Mouse (Mus musculus) embryonic facial prominence, embryonic 14.5 days (tissue): ENCODE results near the gene Gnai2. TPM values are rescaled to one million over a fixed set of nuclear protein-coding genes. Genes with fewer than 3 reads are reported as not detected.
"Not testable (repeated sequence)": the region's sequence is repeated elsewhere in the genome, so short reads cannot be mapped to it uniquely, and the experiment has no call there.

Source experiments
- ATAC-seq: fragments of 200-750 bp; cut with Nextera tagmentation; 2 replicates; pipeline ENCODE4 v1.8.0; 2017; ENCODE audit warnings: low read depth, moderate number of reproducible peaks, moderate TSS enrichment
- DNase-seq: peaks from one replicate; pipeline ENCODE4 v3.0.0-alpha.2; 2015; ENCODE audit warnings: low spot score
- H3K27ac ChIP-seq: fragments of 300-500 bp; sonication (generic); replicated peaks from 2 replicates; pipeline ENCODE4 v1.5.1; 2014; ENCODE audit warnings: low read depth, mild to moderate bottlenecking, low read length, moderate library complexity
- H3K27me3 ChIP-seq: fragments of 300-500 bp; sonication (generic); replicated peaks from 2 replicates; pipeline ENCODE4 v1.6.1; 2014; ENCODE audit warnings: low read length; ENCODE audit not compliant: control insufficient read depth, insufficient read depth
- H3K36me3 ChIP-seq: fragments of 300-500 bp; sonication (generic); 2 replicates; pipeline ENCODE4 v1.6.1; 2014; ENCODE audit warnings: low read length, mixed read lengths; ENCODE audit not compliant: control insufficient read depth, insufficient read depth
- H3K4me1 ChIP-seq: fragments of 300-500 bp; sonication (generic); 2 replicates; pipeline ENCODE4 v1.6.1; 2014; ENCODE audit warnings: antibody characterized with exemption, low read length; ENCODE audit not compliant: control insufficient read depth, insufficient read depth
- H3K4me2 ChIP-seq: fragments of 300-500 bp; sonication (generic); 2 replicates; pipeline ENCODE4 v1.6.1; 2014; ENCODE audit warnings: low read depth, mild to moderate bottlenecking, low read length, moderate library complexity, mixed read lengths
- H3K4me3 ChIP-seq: fragments of 300-500 bp; sonication (generic); 2 replicates; pipeline ENCODE4 v1.5.1; 2014; ENCODE audit warnings: low read depth, mild to moderate bottlenecking, low read length
- H3K9ac ChIP-seq: fragments of 300-500 bp; sonication (generic); 2 replicates; pipeline ENCODE4 v1.6.1; 2014; ENCODE audit warnings: low read depth, mild to moderate bottlenecking, low read length, moderate library complexity, mixed read lengths
- H3K9me3 ChIP-seq: fragments of 300-500 bp; sonication (generic); 2 replicates; pipeline ENCODE4 v1.6.1; 2016; ENCODE audit warnings: low read length; ENCODE audit not compliant: control insufficient read depth
- WGBS: fragments of 180-500 bp; shearing (Covaris S2); extraction: QIAGEN DNeasy Blood & Tissue Kit; methylation state at CpG from one replicate; pipeline ENCODE4 v1.1.7; 2014; 5-methylcytosine and 5-hydroxymethylcytosine counted together
- polyA plus RNA-seq: library from polyadenylated mRNA; unstranded; fragments of >200 nt; fragmentation: Nextera tagmentation; extraction: Ambion mirVana; gene quantifications from 2 replicates; pipeline ENCODE4 v1.2.1, GENCODE M21; 2014

Gene Gnai2
- polyA plus RNA-seq, 1 experiment from 2014 or later: 380 TPM

DNA sequence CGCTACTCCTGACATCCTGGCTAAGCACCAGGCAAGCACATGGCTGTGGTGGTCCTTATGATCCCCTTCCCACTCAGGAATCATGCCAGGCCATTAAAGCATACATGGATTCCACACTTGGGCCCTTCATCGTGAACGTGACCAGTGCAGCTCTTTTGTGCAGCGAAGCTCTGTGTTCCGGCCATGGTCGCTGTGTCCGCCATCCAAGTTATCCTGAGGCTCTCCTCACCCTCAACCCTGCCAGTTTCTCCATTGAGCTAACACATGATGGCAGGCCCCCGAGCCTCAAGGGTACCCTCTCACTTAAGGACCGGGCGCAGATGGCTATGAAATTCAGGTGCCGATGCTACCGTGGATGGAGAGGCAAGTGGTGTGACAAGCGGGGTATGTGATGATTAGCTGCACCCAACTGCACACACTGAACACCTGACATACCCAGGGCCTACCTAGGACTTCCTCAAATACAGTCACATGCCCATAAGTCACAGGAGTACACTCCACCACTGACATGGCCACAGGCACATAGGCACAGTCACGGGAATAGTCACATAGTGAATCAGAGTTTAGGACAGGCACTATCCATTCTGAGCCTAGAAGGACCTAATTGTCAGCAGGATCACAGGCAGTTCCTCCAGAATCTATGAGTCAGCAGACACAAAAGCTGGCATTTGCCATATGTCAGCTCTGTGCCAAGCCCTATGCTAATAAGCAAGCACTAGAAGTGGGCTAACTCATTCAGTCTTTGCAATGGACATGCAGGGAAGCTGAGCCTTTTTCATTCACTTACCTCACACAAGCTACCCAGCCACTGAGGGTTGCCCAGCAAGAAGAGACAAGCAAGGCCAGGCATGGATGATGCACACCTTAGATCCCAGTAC, 55.9 kb downstream of the Gnai2 start:
- ATAC-seq: no peak
- H3K4me3 ChIP-seq: no peak overlapping the region
- H3K9ac ChIP-seq: no peak overlapping the region
- peak overlapping the region; percentile 92; the same call in 1 of the 2 replicates for H3K27ac ChIP-seq
- H3K4me2 ChIP-seq: 0 out of 2 replicates have a peak overlapping the region, but pooled peaks have one; percentile 68
- peaks cover 11% of the 10 kb centered on the region for H3K4me1 ChIP-seq
- no peaks in the 10 kb centered on the region for H3K27me3 ChIP-seq
- peaks cover 17% of the 10 kb centered on the region for H3K36me3 ChIP-seq
- DNase-seq: no peak
- H3K9me3 ChIP-seq: no peaks in the 10 kb centered on the region
- WGBS: 89% methylated on average over 14 of the region's 14 CpGs

- H3K4me3 ChIP-seq: no peak within 1 kb of the TSS
- H3K9me3 ChIP-seq: no peaks in the 10 kb centered on the region
- no peak within 1 kb of the TSS for H3K9ac ChIP-seq
- peaks cover 11% of the 10 kb centered on the region for H3K4me1 ChIP-seq
- peak within 1 kb of the TSS; percentile 68; the same call in 1 of the 2 replicates for H3K4me2 ChIP-seq
- H3K27me3 ChIP-seq: no peaks in the 10 kb centered on the region
- 79% methylated on average over 3 of the region's 3 CpGs for WGBS
- ATAC-seq: no peak
- no peak for DNase-seq
- peaks cover 22% of the 10 kb centered on the region for H3K36me3 ChIP-seq
- H3K27ac ChIP-seq: peak within 1 kb of the TSS; percentile 92; the same call in 1 of the 2 replicates
Measured at GRCm38 (mm10) chr9:107578587-107578986, 56.6 kb downstream of the Gnai2 start, which contains the start of gene Naa80. Naa80 (plus strand) TSS chr9:107578887.

- H3K36me3 ChIP-seq: peaks cover 22% of the 10 kb centered on the region
- no peaks in the 10 kb centered on the region for H3K9me3 ChIP-seq
- peaks cover 11% of the 10 kb centered on the region for H3K4me1 ChIP-seq
- DNase-seq (no peak), ATAC-seq (no peak)
- H3K4me2 ChIP-seq: peak overlapping the region; percentile 63; the same call in 1 of the 2 replicates
- 88% methylated on average over 10 of the region's 10 CpGs for WGBS
- no peak overlapping the region for H3K4me3 ChIP-seq
- H3K27ac ChIP-seq: no peak overlapping the region
- no peaks in the 10 kb centered on the region for H3K27me3 ChIP-seq
- H3K9ac ChIP-seq: no peak overlapping the region
Measured at GRCm38 (mm10) chr9:107577871-107578270, 57.3 kb downstream of the Gnai2 start.

GRCm38 (mm10) chr9:107576357-107577107, 58.6 kb downstream of the Gnai2 start, which contains the start of gene Hyal1:
Hyal1 (plus strand) TSS chr9:107576927.
- peak within 1 kb of the TSS; percentile 82 for H3K27ac ChIP-seq
- ATAC-seq (peak; percentile 75), DNase-seq (peak; percentile 92)
- H3K27me3 ChIP-seq: no peaks in the 10 kb centered on the region
- H3K4me3 ChIP-seq: peak within 1 kb of the TSS; percentile 43
- 21% methylated on average over 13 of the region's 16 CpGs for WGBS
- H3K4me2 ChIP-seq: peak within 1 kb of the TSS; percentile 63
- peak within 1 kb of the TSS; percentile 67 for H3K9ac ChIP-seq
- peaks cover 11% of the 10 kb centered on the region for H3K4me1 ChIP-seq
- H3K9me3 ChIP-seq: no peaks in the 10 kb centered on the region
- peaks cover 33% of the 10 kb centered on the region for H3K36me3 ChIP-seq

DNA sequence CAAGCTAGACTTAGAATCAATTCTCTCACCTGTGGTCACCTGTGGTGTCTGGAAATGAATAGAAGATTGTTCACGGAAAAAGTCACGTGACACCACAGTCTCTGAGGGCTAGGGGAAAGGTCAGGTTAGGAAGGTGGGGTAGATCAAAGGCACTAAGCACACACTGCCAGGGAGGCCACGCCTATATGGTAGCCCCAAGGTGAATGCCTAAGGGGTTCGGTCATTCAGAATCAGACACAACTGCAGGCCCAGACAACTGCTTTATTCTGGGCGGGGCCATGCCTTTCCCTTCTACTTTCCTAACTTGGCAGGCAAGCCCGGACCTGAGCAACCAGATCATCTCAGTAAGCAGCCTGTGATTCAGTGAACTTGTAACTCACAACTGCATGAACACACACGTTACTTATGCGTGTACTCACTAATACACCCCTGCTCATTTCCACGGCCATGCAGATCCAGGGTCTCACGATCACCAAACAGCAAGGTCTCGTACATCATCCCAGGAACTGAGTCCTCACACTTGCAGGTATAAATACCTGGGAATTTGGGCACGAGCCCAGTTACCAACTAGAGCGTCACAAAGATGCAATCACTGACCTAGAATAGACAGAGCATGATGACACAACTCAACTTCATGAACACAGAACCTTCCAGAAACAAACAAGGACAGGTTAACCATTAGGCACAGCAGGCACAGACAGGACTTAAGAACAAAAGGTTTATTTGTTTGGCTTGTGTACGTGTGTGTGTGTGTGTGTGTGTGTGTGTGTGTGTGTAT, 59.4 kb downstream of the Gnai2 start:
- ATAC-seq: peak; percentile 17; the same call in 1 of the 2 replicates
- Histone ChIP-seq H3K27ac (peak overlapping the region; percentile 82), H3K9me3 (no peaks in the 10 kb centered on the region), H3K36me3 (peaks cover 40% of the 10 kb centered on the region), H3K27me3 (no peaks in the 10 kb centered on the region), H3K4me3 (no peak overlapping the region), H3K9ac (no peak overlapping the region), H3K4me2 (no peak overlapping the region), H3K4me1 (peaks cover 12% of the 10 kb centered on the region)
- 71% methylated on average over 14 of the region's 14 CpGs for WGBS
- peak; percentile 88 for DNase-seq

GRCm38 (mm10) chr9:107573774-107574173, 61.4 kb downstream of the Gnai2 start:
- peaks cover 44% of the 10 kb centered on the region for H3K36me3 ChIP-seq
- peaks cover 23% of the 10 kb centered on the region for H3K4me1 ChIP-seq
- H3K9me3 ChIP-seq, H3K27ac ChIP-seq, H3K9ac ChIP-seq, H3K4me3 ChIP-seq, H3K27me3 ChIP-seq, DNase-seq, H3K4me2 ChIP-seq, ATAC-seq: not testable (repeated sequence)
- WGBS: 86% methylated on average over 6 of the region's 6 CpGs

DNA sequence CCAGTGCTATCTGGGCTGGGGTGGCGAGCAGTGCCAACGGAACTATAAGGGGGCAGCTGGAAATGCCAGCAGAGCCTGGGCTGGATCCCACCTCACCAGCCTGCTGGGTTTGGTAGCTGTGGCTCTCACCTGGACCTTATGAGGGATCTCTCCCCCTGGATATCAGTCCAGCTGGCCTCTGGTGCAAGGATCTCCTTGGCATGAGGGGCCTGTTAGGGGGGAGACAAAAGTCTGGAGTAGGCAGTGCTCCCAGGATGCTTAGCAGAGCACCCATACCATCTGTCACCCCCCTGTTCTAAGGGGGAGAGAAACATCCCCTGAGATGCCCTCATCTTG, 62.9 kb downstream of the Gnai2 start:
- H3K4me3 ChIP-seq: no peak overlapping the region
- peaks cover 28% of the 10 kb centered on the region for H3K4me1 ChIP-seq
- H3K9ac ChIP-seq: no peak overlapping the region
- no peak overlapping the region for H3K4me2 ChIP-seq
- WGBS: 94% methylated on average over 2 of the region's 2 CpGs
- ATAC-seq: no peak
- H3K27me3 ChIP-seq: no peaks in the 10 kb centered on the region
- peaks cover 44% of the 10 kb centered on the region for H3K36me3 ChIP-seq
- DNase-seq: no peak
- no peaks in the 10 kb centered on the region for H3K9me3 ChIP-seq
- H3K27ac ChIP-seq: no peak overlapping the region
